Mouse (Mus musculus) small intestine, adult 2 months (tissue): ENCODE measurements around the gene Tns4.

Experiments used
- CTCF ChIP-seq: fragments of 200-500 bp; IDR thresholded peaks from 2 replicates; pipeline ENCODE4 v1.5.1; 2012; ENCODE audit warnings: low read depth, mild to moderate bottlenecking, control low read depth, inconsistent platforms, low read length, moderate library complexity, mixed read lengths; ENCODE audit not compliant: insufficient replicate concordance, insufficient read length; ENCODE audit errors: extremely low read depth
- POLR2A ChIP-seq: fragments of 200-500 bp; IDR thresholded peaks from 2 replicates; pipeline ENCODE4 v1.6.1; 2012; ENCODE audit warnings: low read depth, mild to moderate bottlenecking, control low read depth, inconsistent platforms, low read length, moderate library complexity

DNA sequence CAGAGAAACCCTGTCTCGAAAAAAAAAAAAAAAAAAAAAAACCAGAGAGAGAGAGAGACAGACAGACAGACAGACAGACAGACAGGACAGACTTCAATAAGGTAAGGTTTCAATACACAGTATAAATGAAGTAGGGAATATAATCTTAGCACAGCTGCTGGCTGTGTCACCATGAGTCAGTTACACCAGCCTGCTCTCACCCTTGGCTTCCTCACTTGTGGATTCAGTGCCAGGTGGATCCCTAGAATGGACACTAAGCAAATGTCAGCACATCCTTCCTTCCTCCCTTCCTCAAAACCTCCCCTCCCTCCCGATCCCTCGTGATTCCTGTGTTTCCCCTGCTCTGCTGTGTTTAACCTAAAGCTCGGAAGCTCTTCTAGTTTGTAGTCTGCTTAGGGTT is 48.3 kb upstream of the Tns4 start:
- TF ChIP-seq CTCF: no peak
- TF ChIP-seq POLR2A: no peak
